Mouse (Mus musculus): ENCODE data around the gene Cpa2.

Cpa2 gene

GRCm38 (mm10) chr6:30541009-30541799 lies at the start of gene Cpa2:
TSS of gene Cpa2 (plus strand) at chr6:30541582.
- no peak for DNase-seq (ENCODE audit: low spot score)

GRCm38 (mm10) chr6:30499049-30499448 lies 42.3 kb upstream of the Cpa2 start:
- DNase-seq (ENCODE audit: low spot score) = no peak

GRCm38 (mm10) chr6:30508824-30509223 lies 32.6 kb upstream of the Cpa2 start:
- no peak for DNase-seq (ENCODE audit: low spot score)

GRCm38 (mm10) chr6:30509265-30510239 lies 31.8 kb upstream of the Cpa2 start, which contains the start of the genes Tmem209 and Ssmem1:
TSS of gene Tmem209 (minus strand) at chr6:30509783.
TSS of gene Ssmem1 (plus strand) at chr6:30509849.
- peak; percentile 99 for DNase-seq (ENCODE audit: low spot score)

GRCm38 (mm10) chr6:30510291-30510690 lies 31.1 kb upstream of the Cpa2 start:
- no peak for DNase-seq (ENCODE audit: low spot score)

GRCm38 (mm10) chr6:30514242-30514641 lies 27.1 kb upstream of the Cpa2 start:
- no peak for DNase-seq (ENCODE audit: low spot score)

GRCm38 (mm10) chr6:30520400-30520799 lies 21.0 kb upstream of the Cpa2 start:
- DNase-seq (ENCODE audit: low spot score) = no peak

GRCm38 (mm10) chr6:30525456-30526332 lies 15.7 kb upstream of the Cpa2 start:
- no peak for DNase-seq (ENCODE audit: low spot score)

- peak; percentile 50 for DNase-seq (ENCODE audit: low spot score)
Measured at GRCm38 (mm10) chr6:30526586-30527515, 14.5 kb upstream of the Cpa2 start.

GRCm38 (mm10) chr6:30528800-30529199 lies 12.6 kb upstream of the Cpa2 start:
- DNase-seq (ENCODE audit: low spot score) = no peak

- DNase-seq (ENCODE audit: low spot score) = no peak
Measured at GRCm38 (mm10) chr6:30535340-30535739, 6.0 kb upstream of the Cpa2 start.

GRCm38 (mm10) chr6:30538240-30538639 lies 3.1 kb upstream of the Cpa2 start:
- DNase-seq (ENCODE audit: low spot score) = peak; percentile 72

- no peak for DNase-seq (ENCODE audit: low spot score)
Measured at GRCm38 (mm10) chr6:30538800-30539199, 2.6 kb upstream of the Cpa2 start.

GRCm38 (mm10) chr6:30542277-30542676 lies 895 bp downstream of the Cpa2 start:
- peak; percentile 20 for DNase-seq (ENCODE audit: low spot score)

GRCm38 (mm10) chr6:30543077-30543476 lies 1.7 kb downstream of the Cpa2 start:
- no peak for DNase-seq (ENCODE audit: low spot score)

- no peak for DNase-seq (ENCODE audit: low spot score)
Measured at GRCm38 (mm10) chr6:30543851-30544250, 2.5 kb downstream of the Cpa2 start.

- no peak for DNase-seq (ENCODE audit: low spot score)
Measured at GRCm38 (mm10) chr6:30545689-30546088, 4.3 kb downstream of the Cpa2 start.

GRCm38 (mm10) chr6:30546571-30547273 lies 5.3 kb downstream of the Cpa2 start:
- DNase-seq (ENCODE audit: low spot score) = peak; percentile 27

- DNase-seq (ENCODE audit: low spot score) = peak; percentile 58
Measured at GRCm38 (mm10) chr6:30547274-30547645, 5.9 kb downstream of the Cpa2 start.

Data from yolk sac, embryonic 10.5 days (tissue).